Mouse (Mus musculus) lung, embryonic 14.5 days (tissue): Measurements from ENCODE around the gene Car3. TPM values are rescaled to one million over a fixed set of nuclear protein-coding genes. Genes with fewer than 3 reads are reported as not detected.

Source experiments
- ATAC-seq: fragments of 200-750 bp; cut with Nextera tagmentation; 2 replicates; pipeline ENCODE4 v1.8.0; 2017; ENCODE audit warnings: mild to moderate bottlenecking, moderate TSS enrichment, moderate library complexity; ENCODE audit not compliant: insufficient read depth
- DNase-seq: peaks from one replicate; pipeline ENCODE4 v3.0.0-alpha.2; 2015
- H3K27ac ChIP-seq: fragments of 300-500 bp; sonication (generic); 2 replicates; pipeline ENCODE4 v1.5.1; 2014; ENCODE audit warnings: low read depth, mild to moderate bottlenecking, moderate library complexity
- H3K27me3 ChIP-seq: fragments of 300-500 bp; sonication (generic); 2 replicates; pipeline ENCODE4 v1.6.1; 2014; ENCODE audit warnings: low read length, control low read depth; ENCODE audit not compliant: insufficient read depth
- H3K36me3 ChIP-seq: fragments of 300-500 bp; sonication (generic); 2 replicates; pipeline ENCODE4 v1.6.1; 2014; ENCODE audit warnings: control low read depth; ENCODE audit not compliant: insufficient read depth
- H3K4me1 ChIP-seq: fragments of 300-500 bp; sonication (generic); 2 replicates; pipeline ENCODE4 v1.6.1; 2014; ENCODE audit warnings: antibody characterized with exemption, control low read depth; ENCODE audit not compliant: insufficient read depth
- H3K4me2 ChIP-seq: fragments of 300-500 bp; sonication (generic); 2 replicates; pipeline ENCODE4 v1.6.1; 2014; ENCODE audit warnings: mild to moderate bottlenecking
- H3K4me3 ChIP-seq: fragments of 300-500 bp; sonication (generic); 2 replicates; pipeline ENCODE4 v1.5.1; 2014; ENCODE audit warnings: low read depth, low read length
- H3K9ac ChIP-seq: fragments of 300-500 bp; sonication (generic); 2 replicates; pipeline ENCODE4 v1.6.1; 2014
- H3K9me3 ChIP-seq: fragments of 300-500 bp; sonication (generic); 2 replicates; pipeline ENCODE4 v1.6.1; 2016; ENCODE audit warnings: low read depth, low read length, control low read depth
- CTCF ChIP-seq: IDR thresholded peaks from 2 replicates; pipeline ENCODE4 v1.5.1; 2016; ENCODE audit warnings: antibody characterized with exemption, low read depth
- WGBS: fragments of 180-500 bp; shearing (Covaris S2); extraction: QIAGEN DNeasy Blood & Tissue Kit; methylation state at CpG from one replicate; pipeline ENCODE4 v1.1.7; 2014; 5-methylcytosine and 5-hydroxymethylcytosine counted together
- polyA plus RNA-seq: library from polyadenylated mRNA; unstranded; fragments of >200 nt; fragmentation: Nextera tagmentation; extraction: Ambion mirVana; gene quantifications from 2 replicates; pipeline ENCODE4 v1.2.1, GENCODE M21; 2014

Gene Car3
- polyA plus RNA-seq, 1 experiment from 2014 or later, result 1.6 TPM

GRCm38 (mm10) chr3:14839466-14840118 is 23.7 kb upstream of the Car3 start:
- DNase-seq (no peak), ATAC-seq (no peak)
- no peak for TF ChIP-seq CTCF
- no peak overlapping the region for H3K27ac ChIP-seq
- H3K4me3 ChIP-seq, result no peak overlapping the region
- H3K4me1 ChIP-seq, result no peaks in the 10 kb centered on the region
- 65% methylated on average over 3 of the region's 3 CpGs for WGBS
- H3K9me3 ChIP-seq, result no peaks in the 10 kb centered on the region
- no peak overlapping the region for H3K9ac ChIP-seq
- H3K36me3 ChIP-seq, result no peaks in the 10 kb centered on the region
- H3K27me3 ChIP-seq, result no peaks in the 10 kb centered on the region
- no peak overlapping the region for H3K4me2 ChIP-seq

GRCm38 (mm10) chr3:14848587-14849254 is 14.6 kb upstream of the Car3 start:
- DNase-seq, result no peak
- no peak for TF ChIP-seq CTCF
- H3K9ac ChIP-seq, result no peak overlapping the region
- WGBS, result 86% methylated on average over 2 of the region's 2 CpGs
- H3K4me3 ChIP-seq, result no peak overlapping the region
- no peak overlapping the region for H3K4me2 ChIP-seq
- no peaks in the 10 kb centered on the region for H3K9me3 ChIP-seq
- H3K27me3 ChIP-seq, result no peaks in the 10 kb centered on the region
- no peaks in the 10 kb centered on the region for H3K4me1 ChIP-seq
- ATAC-seq, result no peak
- H3K36me3 ChIP-seq, result no peaks in the 10 kb centered on the region
- no peak overlapping the region for H3K27ac ChIP-seq

GRCm38 (mm10) chr3:14853966-14854365 is 9.3 kb upstream of the Car3 start:
- WGBS, result 37% methylated on average over 5 of the region's 5 CpGs
- H3K9ac ChIP-seq, result no peak overlapping the region
- H3K9me3 ChIP-seq, result no peaks in the 10 kb centered on the region
- H3K27ac ChIP-seq, result no peak overlapping the region
- H3K4me3 ChIP-seq, result no peak overlapping the region
- H3K27me3 ChIP-seq, result no peaks in the 10 kb centered on the region
- DNase-seq, result peak; percentile 24
- ATAC-seq, result no peak; the same call in 1 of the 2 replicates
- no peak for TF ChIP-seq CTCF
- no peak overlapping the region for H3K4me2 ChIP-seq
- H3K36me3 ChIP-seq, result no peaks in the 10 kb centered on the region
- H3K4me1 ChIP-seq, result no peaks in the 10 kb centered on the region

GRCm38 (mm10) chr3:14854446-14854845 is 8.9 kb upstream of the Car3 start:
- DNase-seq, result no peak
- Histone ChIP-seq H3K9me3 (no peaks in the 10 kb centered on the region), H3K27ac (no peak overlapping the region), H3K36me3 (no peaks in the 10 kb centered on the region), H3K4me2 (no peak overlapping the region), H3K4me1 (no peaks in the 10 kb centered on the region), H3K27me3 (no peaks in the 10 kb centered on the region), H3K4me3 (no peak overlapping the region), H3K9ac (no peak overlapping the region)
- no peak for ATAC-seq
- WGBS, result 14% methylated on average over 1 of the region's 1 CpGs
- no peak for TF ChIP-seq CTCF

- H3K36me3 ChIP-seq, result no peaks in the 10 kb centered on the region
- H3K4me2 ChIP-seq, result no peak overlapping the region
- no peak for TF ChIP-seq CTCF
- no peaks in the 10 kb centered on the region for H3K9me3 ChIP-seq
- WGBS, result 77% methylated on average over 3 of the region's 3 CpGs
- H3K27ac ChIP-seq, result no peak overlapping the region
- H3K9ac ChIP-seq, result no peak overlapping the region
- ATAC-seq (no peak), DNase-seq (no peak)
- H3K4me3 ChIP-seq, result no peak overlapping the region
- H3K27me3 ChIP-seq, result no peaks in the 10 kb centered on the region
- H3K4me1 ChIP-seq, result no peaks in the 10 kb centered on the region
These were observed 5.4 kb upstream of the Car3 start for GRCm38 (mm10) chr3:14857874-14858273.

GRCm38 (mm10) chr3:14860291-14860690 is 3.0 kb upstream of the Car3 start:
- no peaks in the 10 kb centered on the region for H3K4me1 ChIP-seq
- no peak overlapping the region for H3K4me3 ChIP-seq
- no peak for DNase-seq
- no peak overlapping the region for H3K4me2 ChIP-seq
- no peak overlapping the region for H3K9ac ChIP-seq
- no peaks in the 10 kb centered on the region for H3K36me3 ChIP-seq
- no peak for ATAC-seq
- no peak overlapping the region for H3K27ac ChIP-seq
- TF ChIP-seq CTCF, result no peak
- H3K27me3 ChIP-seq, result no peaks in the 10 kb centered on the region
- H3K9me3 ChIP-seq, result no peaks in the 10 kb centered on the region
- WGBS, result 58% methylated on average over 3 of the region's 3 CpGs

- Histone ChIP-seq H3K4me3 (no peak overlapping the region), H3K4me2 (no peak overlapping the region), H3K9ac (no peak overlapping the region), H3K9me3 (no peaks in the 10 kb centered on the region), H3K27me3 (no peaks in the 10 kb centered on the region), H3K4me1 (no peaks in the 10 kb centered on the region), H3K36me3 (no peaks in the 10 kb centered on the region), H3K27ac (no peak overlapping the region)
- DNase-seq (no peak), ATAC-seq (no peak)
- WGBS, result 83% methylated on average over 1 of the region's 1 CpGs
- no peak for TF ChIP-seq CTCF
These were observed 2.1 kb upstream of the Car3 start for GRCm38 (mm10) chr3:14861165-14861564.
